Mouse (Mus musculus) erythroblast, embryonic 14.5 days (primary cell): ENCODE results near the gene Rgs7.

Experiments
- GATA1 ChIP-seq: IDR thresholded peaks from 2 replicates; pipeline ENCODE4 v1.6.1; 2012; ENCODE audit warnings: low read length, inconsistent platforms, mixed read lengths
- TAL1 ChIP-seq: IDR thresholded peaks from 3 replicates; pipeline ENCODE4 v1.6.1; 2012; ENCODE audit warnings: low read length, inconsistent platforms, mixed read lengths

GRCm38 (mm10) chr1:175296906-175297305, 195.4 kb downstream of the Rgs7 start:
- TF ChIP-seq GATA1 (no peak), TAL1 (no peak)
